Mouse (Mus musculus) gastrocnemius, postnatal 10 days (tissue): ENCODE results near the gene Eif3m. TPM values are rescaled to one million over a fixed set of nuclear protein-coding genes. Genes with fewer than 3 reads are reported as not detected.
"Not testable (repeated sequence)": the region's sequence is repeated elsewhere in the genome, so short reads cannot be mapped to it uniquely, and the experiment has no call there.

Experiments used
- DNase-seq: peaks from one replicate; pipeline ENCODE4 v3.0.0; 2021; ENCODE audit warnings: mixed read lengths
- long read RNA-seq, 2 experiments: library from polyadenylated mRNA; stranded (forward); transcript quantifications; one replicate each; pipeline ENCODE4 v2.0.0; 2021
- total RNA-seq, 2 experiments: library from RNA; stranded (reverse); gene quantifications; 2 replicates each; pipeline ENCODE4 v1.2.3; 2021

Gene Eif3m
- 100 to 1,000 TPM; 112 to 115 TPM for total RNA-seq
- long read RNA-seq, experiment 1, transcript Eif3m-201 (11 exons, 1,283 nt), result major isoform, 83 of 88 reads
- long read RNA-seq, experiment 1, partial matches to known transcripts, result 0 of 88 reads
- long read RNA-seq, experiment 1, other reads (novel, unspliced or antisense), result 5 of 88 reads
- long read RNA-seq, experiment 2, transcript Eif3m-201 (11 exons, 1,283 nt), result major isoform, 111 of 126 reads
- long read RNA-seq, experiment 2, partial matches to known transcripts, result 2 of 126 reads
- long read RNA-seq, experiment 2, other reads (novel, unspliced or antisense), result 13 of 126 reads

DNA sequence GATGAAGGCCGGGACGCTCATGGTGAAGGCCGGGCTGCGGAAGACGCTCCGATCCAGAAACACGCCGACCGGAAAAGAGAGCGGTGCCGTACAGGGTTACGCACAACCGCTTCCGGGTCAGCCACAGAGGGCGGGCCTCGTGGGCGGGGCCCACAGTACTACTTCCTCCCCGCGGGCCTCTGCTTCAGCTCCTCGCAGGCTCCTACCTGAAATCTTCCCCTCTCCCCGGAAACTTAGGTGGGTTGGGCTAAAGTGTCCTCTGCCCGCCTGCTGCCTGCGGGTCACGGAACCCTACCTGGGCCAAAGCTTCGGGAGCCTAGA, at the start of gene Eif3m:
Gene Eif3m, minus strand, starts transcription at position 114 of the 321 bp plus-strand sequence.
- peak; percentile 95 for DNase-seq

DNA sequence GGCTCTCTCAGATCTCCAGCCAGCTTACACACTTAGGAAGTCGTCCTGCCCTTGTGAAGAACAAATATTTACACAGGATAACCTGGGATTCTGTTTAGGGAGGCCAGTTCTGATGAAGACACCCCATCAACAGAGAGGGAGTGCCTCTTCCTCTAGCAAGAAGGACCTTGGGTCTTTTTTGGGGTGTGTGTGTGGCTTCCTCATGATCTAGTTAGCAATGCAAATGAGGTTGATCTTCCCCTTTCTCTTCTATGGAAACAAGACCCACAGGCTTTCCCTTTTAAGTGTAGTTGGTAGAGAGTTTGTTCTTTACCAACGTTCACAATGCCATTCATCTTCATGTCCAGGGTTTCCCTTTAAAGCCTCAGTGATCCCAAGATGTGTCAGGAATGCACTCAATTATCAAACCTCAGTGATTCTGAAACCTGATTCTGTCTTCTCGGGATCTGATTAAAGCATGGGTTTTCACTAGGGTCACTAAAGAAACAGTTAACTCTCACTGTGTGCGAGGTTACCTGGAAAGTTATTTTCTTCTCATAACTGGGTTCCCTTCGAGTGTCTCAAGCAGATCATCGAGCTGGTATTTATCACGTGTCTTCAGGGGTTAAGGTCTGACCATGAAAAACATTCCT, 46.0 kb upstream of the Eif3m start:
- no peak for DNase-seq

DNA sequence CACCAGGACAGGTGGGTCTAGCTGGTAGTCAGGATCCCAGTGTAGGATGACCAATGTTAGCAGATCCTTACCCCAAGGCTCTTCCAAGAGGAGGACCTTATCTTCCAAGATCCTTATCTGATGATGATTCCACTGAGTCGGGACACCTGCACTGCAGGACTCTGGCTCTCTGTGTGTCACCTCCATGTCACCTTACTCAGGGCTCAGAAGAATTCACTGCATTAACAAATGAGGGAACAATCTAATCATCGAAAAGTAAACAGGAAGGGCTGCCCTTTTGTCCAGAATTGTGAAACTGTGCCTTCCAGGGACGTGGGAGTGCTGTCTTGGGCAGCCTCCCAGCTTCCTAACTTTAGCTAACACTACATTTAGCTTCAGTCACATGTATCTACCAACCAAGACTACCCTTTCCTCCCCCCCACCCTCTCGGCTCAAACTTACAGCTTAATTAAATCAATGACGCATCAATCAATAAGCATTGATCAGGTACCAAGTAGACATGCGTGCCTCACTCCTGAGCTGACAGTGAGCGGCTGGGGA, 41.8 kb upstream of the Eif3m start:
- DNase-seq, result no peak

DNA sequence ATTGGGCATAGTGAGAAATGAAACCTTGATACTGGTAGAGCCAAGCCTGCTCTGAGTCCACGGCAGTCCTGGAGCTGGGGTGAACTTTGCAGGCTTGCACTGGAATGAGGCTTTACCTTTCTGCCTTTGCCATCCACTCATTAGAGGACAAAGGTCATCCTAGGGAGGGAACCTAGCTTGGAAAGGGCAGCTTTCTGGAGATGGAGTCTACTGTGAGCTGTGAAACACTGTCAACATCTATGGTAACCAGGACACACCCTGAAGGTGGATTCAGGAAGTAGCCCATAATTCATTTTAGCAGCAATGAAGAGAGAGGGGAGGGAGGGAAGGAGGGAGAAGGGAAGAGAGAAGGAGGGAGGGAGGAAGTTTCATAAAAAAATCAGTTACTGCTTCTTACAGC, 38.6 kb upstream of the Eif3m start:
- DNase-seq, result no peak

DNA sequence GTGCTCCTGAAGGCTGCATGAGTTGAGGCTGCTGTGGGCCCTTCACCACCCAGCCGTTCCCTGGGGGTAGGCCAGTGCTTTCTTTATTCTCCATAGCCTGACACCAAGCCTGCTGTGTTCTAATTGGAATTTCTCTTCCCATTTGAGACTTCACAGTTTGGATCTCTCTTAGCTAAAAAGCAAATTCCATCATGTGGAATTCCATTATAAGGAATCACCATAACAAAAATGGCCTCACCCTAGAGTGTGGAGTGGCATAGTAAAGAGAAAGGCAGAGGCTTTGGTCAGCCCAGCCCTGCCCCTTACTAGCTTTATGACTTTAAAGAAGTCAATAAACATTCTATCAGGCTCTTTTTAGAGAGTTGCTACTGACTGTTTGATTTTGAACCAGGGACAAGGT, 31.4 kb upstream of the Eif3m start:
- no peak for DNase-seq

DNA sequence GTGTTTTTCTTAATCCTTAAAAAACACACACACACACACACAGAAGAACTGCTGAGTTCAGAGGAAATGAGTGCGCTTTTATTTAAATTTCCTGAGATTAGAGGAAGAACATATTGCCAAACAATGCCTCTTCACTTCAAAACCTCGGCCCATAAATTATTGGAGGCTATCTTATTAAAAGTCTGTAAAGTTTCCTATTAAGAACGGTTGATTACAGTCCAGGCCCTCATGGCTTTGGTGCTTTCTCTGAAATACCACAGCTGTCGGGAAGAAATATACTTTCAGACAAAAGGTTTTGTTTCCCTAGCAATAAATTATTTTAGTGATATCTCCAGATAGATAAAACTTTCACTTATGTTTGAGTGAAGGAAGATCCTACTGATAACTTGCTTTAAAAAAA, 26.3 kb upstream of the Eif3m start:
- DNase-seq, result no peak

DNA sequence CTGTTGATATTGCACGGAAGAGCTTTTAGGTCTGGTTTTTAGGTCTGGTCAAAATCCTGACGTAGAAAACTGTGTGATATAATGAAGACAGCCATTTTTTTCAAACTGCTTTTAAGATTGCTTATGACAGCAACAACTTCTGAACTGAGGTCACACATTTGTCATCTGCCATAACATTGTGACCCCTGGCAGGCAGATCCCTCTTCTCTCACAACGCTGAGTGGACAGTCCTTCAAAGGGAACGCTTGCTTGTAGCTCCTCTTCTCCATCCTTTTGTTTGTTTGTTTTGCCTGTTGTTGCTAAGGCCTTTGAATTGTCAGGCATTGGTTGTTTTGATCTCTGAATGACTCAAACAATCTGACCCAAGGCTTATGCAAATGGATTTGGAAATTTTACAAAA, 24.0 kb upstream of the Eif3m start:
- DNase-seq, result no peak

DNA sequence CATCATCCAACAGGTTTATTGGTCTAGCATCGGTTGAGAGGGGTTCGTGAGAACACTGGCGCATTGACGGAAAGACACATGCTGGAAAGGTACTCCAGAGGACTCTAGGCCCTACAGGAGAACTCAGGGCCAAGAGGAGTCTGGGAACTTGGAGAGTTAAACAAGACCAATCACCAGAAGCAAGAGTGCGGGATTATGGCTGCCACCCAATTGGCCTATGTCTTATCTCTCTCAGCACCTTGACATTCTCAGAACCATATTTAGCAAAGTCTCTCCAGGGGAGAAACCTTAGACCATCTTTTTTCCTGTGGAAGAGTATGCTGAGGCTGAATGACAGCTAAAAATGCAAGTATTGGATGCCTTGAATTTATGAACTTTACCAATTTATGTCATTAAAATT, 22.0 kb upstream of the Eif3m start:
- DNase-seq, result no peak

DNA sequence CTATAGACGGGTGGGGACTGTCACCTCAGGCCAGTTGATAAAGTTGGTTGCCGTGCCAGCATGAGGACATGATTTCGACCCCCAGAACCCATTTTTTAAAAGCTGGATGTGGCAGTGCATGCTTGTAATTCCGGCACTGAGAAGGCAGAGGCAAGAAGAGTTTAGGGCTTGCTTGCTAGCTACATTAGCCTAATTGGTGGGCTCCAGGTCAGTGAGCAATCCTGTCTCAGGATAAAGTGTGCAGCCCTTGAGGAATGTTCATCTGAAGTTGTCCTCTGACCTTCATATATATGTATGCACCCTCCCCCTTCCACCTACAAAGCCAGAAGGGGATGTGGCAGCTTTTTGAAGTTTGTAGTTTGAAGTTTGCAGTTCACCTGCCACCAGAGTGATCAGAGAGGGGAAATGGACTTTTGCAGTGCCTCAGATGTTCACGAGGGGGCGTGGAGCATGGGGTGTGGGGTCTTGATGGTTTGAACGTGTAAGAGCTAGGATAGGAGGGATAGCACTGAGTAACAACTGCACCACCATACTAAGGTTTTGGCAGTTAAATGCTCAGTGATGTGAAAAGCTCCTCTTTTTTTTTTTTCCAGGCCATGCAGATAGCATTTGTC, 21.2 kb upstream of the Eif3m start:
- DNase-seq, result no peak

DNA sequence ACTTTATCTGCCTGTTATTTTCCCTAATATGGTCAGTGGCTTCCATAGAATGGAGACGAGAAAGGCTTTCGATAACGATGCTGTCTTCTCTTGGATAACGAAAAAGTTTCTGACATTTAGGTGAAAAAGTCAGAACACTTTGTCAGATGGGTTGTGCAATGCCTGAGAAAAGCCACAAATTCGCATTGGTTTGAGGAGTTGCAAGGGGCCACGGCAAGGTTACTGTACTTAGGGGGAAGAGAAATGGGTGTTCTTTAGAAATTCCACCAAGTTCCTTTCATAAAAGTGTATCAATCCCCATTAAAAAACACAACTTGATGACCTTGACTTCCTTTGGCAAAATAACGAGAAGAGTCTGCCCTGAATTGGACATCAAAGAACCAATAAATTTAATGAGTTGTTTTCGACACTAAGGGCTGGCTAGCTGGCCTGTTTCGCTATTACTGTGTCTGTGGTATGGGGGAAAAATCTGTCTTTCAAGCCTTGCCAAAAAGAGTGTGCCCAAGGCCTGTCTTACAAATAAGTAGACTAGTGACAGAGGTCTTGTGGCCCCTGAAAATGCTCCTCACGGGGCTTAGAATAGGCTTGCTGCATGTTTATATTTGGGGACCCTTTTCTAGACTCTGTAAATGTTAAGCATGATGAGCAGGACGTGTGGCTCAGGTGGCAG, 19.7 kb upstream of the Eif3m start:
- no peak for DNase-seq

DNA sequence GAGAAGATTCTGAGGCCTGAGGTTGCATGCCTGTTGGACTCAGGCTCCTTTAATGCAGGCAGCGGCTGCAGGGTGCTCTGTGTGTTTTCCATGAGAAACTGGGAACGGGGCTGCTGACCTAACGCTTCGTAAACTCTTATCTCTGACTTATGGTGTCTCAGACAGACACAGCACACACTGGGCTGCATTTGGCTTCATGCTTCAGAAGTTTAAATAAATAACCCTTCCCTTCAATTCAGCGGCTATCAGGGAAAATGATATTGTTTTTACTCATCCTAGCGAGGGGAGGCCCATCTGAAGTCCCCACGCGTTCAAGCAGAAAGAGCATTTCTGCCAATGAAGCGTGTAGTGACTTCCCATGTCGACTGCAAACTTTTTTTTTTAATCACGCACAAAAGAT, 19.1 kb upstream of the Eif3m start:
- DNase-seq, result no peak

DNA sequence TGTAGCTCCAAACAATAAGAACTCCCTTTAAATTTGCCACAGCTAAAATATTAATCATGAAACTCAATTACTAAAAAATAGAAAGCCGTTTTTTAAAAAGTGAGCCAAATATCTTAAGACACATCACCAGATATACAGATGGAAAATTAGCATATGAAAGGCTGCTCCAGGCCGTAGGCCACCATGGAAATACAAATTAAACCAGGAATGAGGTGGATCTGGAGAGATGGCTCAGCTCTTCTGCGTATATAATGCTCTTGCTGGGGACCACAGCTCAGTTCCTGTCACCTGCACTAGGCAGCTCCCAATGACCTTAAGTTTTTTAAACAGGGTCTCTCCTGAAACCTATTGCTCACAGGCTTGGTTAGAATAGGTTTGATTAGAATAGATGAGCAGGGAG, 17.2 kb upstream of the Eif3m start:
- DNase-seq, result no peak

DNA sequence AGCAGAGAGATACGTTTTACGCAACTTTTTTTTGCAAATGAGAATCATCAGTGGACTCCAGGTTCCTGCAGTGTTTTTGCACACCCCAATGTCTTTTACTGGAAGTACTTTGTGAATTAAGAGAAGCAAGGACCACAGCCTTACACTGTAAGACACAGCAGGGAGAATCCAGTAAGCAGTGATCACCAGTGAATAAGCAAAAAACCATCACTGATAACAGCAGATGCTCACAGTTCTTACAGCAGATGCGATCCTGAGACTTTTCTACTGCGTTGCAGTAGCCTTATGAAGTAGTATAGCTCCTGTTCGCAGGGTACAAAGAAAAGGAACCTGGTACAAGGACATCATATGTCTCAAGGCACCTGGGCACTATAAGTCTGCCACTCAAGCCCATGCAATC, 13.6 kb upstream of the Eif3m start:
- no peak for DNase-seq

DNA sequence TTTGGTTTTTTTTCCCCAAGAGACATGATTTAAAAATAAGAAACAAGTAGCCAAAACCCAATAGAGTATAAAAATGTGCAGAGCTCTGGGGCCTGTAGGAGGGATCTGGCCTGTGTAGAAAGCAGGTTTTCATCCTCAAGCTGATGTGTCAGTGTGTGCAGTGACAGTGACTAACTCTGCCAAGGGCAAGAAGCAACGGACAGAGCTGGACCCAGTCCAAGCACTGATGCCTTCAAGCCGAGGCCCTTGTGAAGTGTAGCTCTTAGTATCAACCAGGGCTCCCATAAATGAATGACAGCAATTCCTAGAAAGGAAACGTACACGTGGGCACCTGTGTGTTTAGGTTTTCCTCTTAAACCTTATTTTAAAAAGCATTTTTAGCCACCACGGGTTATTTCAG, 11.9 kb upstream of the Eif3m start:
- DNase-seq, result no peak

DNA sequence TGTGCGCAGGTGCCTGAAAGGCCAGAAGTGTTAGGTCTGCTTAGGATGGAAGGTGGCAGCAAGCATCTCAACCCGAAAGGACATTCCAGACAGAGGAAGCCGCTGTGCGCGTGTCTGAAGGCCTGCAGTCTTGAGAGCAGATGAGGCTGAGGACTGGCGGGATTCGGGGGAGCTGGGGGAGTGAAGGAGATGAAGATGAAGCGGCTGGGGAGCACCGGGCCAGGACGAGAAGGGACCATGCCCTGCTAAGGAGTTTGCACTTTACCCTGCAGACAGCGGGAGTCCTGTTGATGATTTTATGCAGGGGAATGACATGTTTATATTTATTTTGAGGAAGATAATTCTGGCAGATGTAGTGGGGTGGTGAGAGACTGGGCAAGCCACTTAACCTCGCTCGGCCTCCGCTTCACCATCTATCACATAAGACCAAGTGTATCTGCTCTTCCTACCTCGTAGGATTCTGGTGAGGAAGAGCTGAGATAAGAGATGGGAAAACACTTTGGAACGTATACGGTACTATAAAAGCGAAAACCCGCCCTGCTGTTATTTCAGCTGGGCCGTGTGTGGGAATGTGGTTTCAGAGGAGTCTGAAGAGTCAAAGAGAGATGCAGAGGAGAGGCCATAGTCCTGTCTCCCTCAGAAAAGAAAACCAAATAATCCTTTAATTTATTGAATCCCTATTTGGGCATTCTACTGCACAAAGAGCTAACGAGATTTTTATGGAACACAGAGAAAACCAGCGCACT, 10.2 kb upstream of the Eif3m start:
- no peak for DNase-seq

DNA sequence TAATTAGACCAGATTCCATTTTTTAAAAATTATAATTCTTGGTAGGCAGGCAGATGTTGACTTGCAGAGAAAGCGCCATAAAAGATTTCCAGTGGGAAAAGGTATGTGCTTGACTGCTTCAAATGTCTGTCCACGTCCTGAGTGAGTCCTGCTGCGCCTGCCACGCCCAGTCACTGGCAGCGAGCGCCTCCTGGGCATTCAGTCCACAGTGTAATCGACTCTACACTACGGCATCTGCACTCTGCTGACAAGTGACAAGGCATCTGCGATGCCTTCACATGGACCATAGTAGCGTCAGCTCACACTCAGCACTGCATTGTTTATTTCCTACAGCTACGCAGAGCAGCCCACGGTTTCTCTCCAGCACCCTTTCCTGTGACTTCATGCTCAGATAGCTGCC, 8.7 kb upstream of the Eif3m start:
- not testable (repeated sequence) for DNase-seq

DNA sequence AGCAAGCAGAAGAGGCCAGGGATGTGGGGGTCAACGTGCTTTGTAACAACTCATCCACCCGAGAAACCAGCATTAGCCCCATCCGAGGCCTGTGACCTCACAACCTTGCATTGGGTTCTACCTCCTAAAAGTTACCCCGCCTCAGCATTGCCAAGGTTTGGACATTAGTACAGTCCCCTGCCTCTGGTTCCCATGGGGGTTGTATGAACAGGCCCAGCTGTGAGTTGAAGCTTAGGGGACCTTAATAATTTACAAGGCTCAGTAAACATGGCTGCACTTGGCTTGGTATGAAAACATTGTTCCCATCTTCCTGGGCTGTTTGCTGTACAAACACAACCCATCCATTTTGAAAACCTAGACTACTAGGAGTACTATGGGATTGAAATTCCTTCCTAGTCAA, 6.9 kb upstream of the Eif3m start:
- DNase-seq, result no peak

DNA sequence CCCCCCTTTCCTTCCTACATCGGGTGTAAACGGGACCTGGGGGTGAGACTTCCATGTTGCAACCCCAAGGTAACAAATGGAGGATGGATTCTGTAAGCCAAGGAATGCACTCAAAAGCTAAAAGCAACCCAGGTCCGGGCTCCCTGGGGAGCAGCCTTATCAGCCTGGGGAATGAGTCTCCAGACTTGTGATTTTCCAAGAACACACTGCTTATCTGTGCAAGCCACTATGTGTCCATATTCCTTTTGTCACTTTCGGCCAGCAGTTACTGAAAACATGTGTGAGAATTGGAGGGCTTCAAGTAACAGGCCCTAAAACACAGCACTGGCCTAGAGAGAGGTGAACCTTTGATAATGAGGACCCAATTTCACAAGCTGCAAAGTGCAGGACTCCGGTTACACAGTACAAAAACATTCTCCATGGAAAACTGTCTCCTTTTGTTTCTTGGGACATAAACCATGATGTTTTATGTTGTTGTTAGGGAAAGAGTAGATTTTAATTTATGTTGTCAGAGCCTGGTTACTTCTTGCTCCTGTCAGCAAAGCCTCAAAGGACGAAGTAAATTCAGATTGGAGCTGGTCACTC, 6.2 kb upstream of the Eif3m start:
- no peak for DNase-seq

DNA sequence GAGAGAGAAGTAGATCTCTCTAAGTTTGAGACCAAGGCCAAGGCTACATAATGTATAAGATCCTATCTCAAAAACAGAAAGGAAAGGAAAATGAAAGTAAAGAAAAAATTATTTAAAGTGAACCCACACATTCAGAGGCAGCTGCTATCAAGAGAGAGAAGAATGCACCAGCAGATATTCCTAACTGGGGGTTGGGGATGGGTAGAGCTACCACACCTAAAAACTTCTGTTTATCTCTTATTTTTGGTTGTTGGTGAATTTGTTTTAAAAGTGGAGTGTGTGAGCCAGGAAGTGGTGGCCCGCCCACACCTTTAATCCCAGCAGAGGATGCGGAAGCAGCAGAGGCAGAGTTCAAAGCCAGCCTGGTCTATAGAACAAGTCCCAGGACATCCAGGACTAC, 5.0 kb upstream of the Eif3m start:
- no peak for DNase-seq

DNA sequence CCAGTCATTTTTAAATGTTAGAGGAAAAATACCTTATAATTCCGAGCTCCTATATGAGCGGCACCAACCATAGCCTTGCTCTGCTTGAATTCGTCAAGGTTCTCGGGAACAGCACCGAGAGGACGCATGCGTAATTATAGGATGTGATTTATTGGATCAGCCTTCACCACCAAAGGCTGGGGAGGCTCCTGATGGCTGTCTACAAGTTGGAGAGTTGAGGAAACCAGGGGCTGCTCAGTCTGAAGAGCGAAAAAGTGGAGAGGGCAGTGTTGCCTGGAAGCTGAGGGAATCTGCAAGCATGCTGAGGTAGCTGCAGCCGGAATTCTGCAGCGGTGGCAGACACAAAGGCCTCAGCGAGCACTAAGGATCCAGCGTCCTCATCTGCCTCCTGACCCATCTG, 4.4 kb upstream of the Eif3m start:
- no peak for DNase-seq

DNA sequence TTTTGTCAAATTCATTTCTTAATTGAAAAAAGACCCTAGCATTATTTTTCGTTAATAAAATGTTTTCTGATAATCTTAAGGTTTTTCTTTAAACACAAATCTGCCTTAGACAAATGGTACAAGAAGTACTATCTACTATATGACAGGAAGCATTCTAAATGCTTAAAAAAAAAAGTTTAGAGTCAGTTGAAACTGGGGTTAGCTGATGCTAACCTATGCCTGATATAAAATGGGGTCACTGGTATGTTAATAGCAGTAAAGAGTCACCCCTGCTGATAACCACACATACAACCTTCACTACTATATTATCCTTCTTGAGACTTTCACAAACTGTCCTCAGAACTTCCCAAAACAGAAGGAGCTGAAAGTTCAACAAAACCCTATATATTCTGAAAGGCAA, 2.6 kb upstream of the Eif3m start:
- DNase-seq, result no peak

DNA sequence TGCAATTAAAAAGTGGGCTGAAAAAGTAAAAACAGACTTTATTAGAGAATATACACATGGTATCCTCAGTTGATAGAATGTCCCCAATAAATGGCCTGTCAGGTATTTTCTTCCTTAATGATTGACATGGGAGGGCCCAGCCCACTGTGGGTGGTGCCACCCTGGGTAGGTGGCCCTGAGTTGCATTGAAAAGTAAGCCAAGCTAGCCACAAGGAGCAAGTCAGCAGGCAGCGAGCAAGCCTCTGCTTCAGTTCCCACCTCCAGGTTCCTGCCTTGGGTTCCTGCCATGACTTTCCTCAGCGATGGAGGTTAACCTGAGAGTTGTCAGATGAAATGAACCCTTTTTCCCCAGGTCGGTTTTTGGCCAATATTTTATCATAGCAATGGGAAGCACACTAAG, 922 bp upstream of the Eif3m start:
- no peak for DNase-seq
